Mouse (Mus musculus) liver, embryonic 12.5 days (tissue): ENCODE measurements around the gene Ak1. TPM values are rescaled to one million over a fixed set of nuclear protein-coding genes. Genes with fewer than 3 reads are reported as not detected.

ENCODE experiments used
- ATAC-seq: fragments of 200-750 bp; cut with Nextera tagmentation; 2 replicates; pipeline ENCODE4 v1.8.0; 2017; ENCODE audit warnings: moderate number of reproducible peaks, mild to moderate bottlenecking, moderate library complexity
- H3K27ac ChIP-seq: fragments of 300-500 bp; sonication (generic); 2 replicates; pipeline ENCODE4 v1.5.1; 2016; ENCODE audit warnings: mild to moderate bottlenecking
- H3K27me3 ChIP-seq: fragments of 300-500 bp; sonication (generic); replicated peaks from 2 replicates; pipeline ENCODE4 v1.6.1; 2016; ENCODE audit warnings: mild to moderate bottlenecking, moderate library complexity
- H3K36me3 ChIP-seq: fragments of 300-500 bp; sonication (generic); 2 replicates; pipeline ENCODE4 v1.6.1; 2016; ENCODE audit warnings: mild to moderate bottlenecking, moderate library complexity
- H3K4me1 ChIP-seq: fragments of 300-500 bp; sonication (generic); 2 replicates; pipeline ENCODE4 v1.6.1; 2016
- H3K4me2 ChIP-seq: fragments of 300-500 bp; sonication (generic); 2 replicates; pipeline ENCODE4 v1.6.1; 2016; ENCODE audit warnings: mild to moderate bottlenecking, moderate library complexity
- H3K4me3 ChIP-seq: fragments of 300-500 bp; sonication (generic); 2 replicates; pipeline ENCODE4 v1.5.1; 2016; ENCODE audit warnings: mild to moderate bottlenecking, moderate library complexity
- H3K9ac ChIP-seq: fragments of 300-500 bp; sonication (generic); 2 replicates; pipeline ENCODE4 v1.6.1; 2016; ENCODE audit warnings: mild to moderate bottlenecking, moderate library complexity
- H3K9me3 ChIP-seq: fragments of 300-500 bp; sonication (generic); replicated peaks from 2 replicates; pipeline ENCODE4 v1.6.1; 2016; ENCODE audit warnings: mild to moderate bottlenecking, moderate library complexity
- WGBS: fragments of 180-500 bp; shearing (Covaris S2); methylation state at CpG from one replicate; pipeline ENCODE4 v1.1.7; 2016; ENCODE audit not compliant: insufficient replicate concordance; 5-methylcytosine and 5-hydroxymethylcytosine counted together
- polyA plus RNA-seq: library from polyadenylated mRNA; unstranded; fragments of >200 nt; fragmentation: Nextera tagmentation; extraction: Ambion mirVana; gene quantifications from 2 replicates; pipeline ENCODE4 v1.2.1, GENCODE M21; 2016

The Ak1 gene
- polyA plus RNA-seq, 1 experiment from 2014 or later: 2.6 TPM

DNA sequence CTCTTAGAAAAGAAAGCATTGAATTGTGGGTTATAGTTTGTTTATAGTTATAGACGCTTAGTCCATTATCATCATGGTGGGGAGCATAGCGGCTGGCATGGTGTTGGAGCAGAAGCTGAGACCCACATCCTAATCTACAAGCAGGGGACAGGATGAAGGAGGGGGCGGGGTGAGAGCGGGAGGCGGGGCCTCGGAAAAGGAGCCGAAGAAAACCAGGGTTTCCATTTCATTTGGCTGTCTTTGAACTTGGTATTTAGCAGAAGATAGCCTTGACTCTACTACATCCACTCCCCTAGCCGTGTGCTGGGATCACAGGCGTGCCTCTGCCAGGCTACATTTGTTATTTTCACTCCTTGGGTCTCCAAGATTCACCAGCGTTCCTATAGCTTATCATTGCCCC lies 16.9 kb upstream of the Ak1 start:
- Histone ChIP-seq H3K9me3 (no peaks in the 10 kb centered on the region), H3K4me2 (peak overlapping the region; percentile 50), H3K27ac (no peak overlapping the region), H3K4me3 (peak overlapping the region; percentile 25; the same call in 1 of the 2 replicates), H3K27me3 (no peaks in the 10 kb centered on the region), H3K9ac (no peak overlapping the region; the same call in 1 of the 2 replicates), H3K4me1 (peaks cover 74% of the 10 kb centered on the region), H3K36me3 (peaks cover 4% of the 10 kb centered on the region; the same call in 1 of the 2 replicates)
- WGBS: 25% methylated on average over 10 of the region's 10 CpGs
- ATAC-seq: no peak

DNA sequence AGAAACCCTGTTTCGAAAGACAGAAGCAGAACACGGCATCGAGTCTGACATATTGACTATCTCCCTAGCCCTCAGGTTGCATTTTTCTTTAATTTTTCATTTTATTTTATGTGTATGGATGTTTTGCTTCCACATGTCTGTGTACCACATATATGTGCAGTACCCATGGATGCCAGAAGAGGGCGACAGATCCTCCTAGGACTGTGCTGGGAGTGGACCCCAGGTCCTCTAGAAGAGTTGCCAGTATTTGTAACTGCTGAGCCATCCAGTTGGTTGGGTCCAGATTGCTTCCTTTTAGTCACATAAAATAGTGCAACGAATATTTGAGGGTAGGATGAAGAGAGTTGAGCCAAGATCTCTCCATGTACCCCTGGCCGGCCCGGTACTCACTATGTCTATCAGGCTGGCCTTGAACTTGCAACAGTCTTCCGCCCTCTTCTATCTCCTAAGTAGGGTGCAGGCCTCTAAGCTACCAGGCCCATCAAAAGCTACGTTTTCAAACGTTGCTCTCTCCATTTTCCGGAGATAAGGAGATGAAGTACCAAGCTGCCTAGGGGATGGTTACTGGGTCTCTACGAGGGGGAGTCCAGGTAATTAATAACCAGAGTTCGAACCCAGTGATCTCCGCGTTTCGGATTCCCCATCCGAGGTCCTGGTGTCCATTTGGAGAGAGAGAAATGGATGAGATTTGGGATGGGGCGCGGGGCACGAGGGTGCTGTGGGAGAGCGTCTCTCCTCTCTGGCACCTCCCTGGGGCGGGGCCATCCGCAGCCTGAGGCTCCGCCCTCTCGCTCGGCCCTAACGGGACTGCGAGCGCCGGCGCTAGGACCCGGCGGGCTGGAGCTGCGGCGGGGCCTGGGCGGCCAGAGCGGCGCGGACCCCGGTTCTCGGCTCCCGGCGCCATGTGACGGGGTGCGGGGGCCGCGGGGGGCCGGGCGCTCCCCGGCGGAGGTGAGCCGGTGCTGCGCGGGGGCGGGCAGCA lies 15.1 kb upstream of the Ak1 start:
- Histone ChIP-seq H3K9me3 (no peaks in the 10 kb centered on the region), H3K9ac (peak overlapping the region; percentile 77), H3K27me3 (no peaks in the 10 kb centered on the region), H3K27ac (peak overlapping the region; percentile 83), H3K36me3 (no peaks in the 10 kb centered on the region), H3K4me2 (peak overlapping the region; percentile 98), H3K4me1 (peaks cover 82% of the 10 kb centered on the region), H3K4me3 (peak overlapping the region; percentile 73)
- ATAC-seq: peak; percentile 76
- WGBS: 10% methylated on average over 52 of the region's 55 CpGs

DNA sequence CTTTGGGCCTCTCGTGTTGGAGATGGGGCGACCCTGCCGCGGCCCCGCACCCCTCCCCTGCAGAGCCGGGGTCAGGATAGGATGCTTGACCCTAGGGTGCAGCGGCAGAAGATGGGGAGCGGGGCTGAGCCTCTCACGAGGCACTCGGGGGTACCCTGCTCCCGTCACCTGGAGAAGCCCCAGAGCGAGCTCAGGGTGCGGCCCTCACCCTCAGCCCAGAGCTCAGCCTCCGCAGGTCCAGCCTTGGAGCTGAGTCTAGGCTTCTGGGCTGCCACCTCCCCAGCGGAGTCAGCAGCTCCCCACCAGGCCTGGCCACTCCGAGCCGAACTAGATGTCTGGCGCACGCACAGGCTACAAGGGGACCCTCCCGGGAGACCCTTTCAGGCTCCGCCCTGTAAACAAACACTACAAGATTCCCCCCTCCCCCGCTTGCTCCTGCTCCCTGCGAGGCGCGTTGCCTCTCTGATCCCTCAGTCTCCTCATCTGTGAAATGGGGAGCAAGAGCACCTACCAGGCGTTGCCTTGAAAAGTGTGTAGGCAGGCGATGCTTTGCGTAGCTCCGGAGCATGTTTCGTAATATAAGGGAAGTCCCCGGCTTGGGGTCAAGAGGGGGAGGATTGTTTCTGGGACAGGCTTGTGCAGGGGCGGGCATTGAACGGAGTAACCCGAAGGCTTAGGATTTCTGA lies 14.2 kb upstream of the Ak1 start:
- peak; percentile 19 for ATAC-seq
- Histone ChIP-seq H3K36me3 (peaks cover 5% of the 10 kb centered on the region), H3K27me3 (no peaks in the 10 kb centered on the region), H3K9ac (peak overlapping the region; percentile 77), H3K4me1 (peaks cover 82% of the 10 kb centered on the region), H3K4me2 (peak overlapping the region; percentile 98), H3K4me3 (peak overlapping the region; percentile 73), H3K27ac (peak overlapping the region; percentile 83), H3K9me3 (no peaks in the 10 kb centered on the region)
- WGBS: 1% methylated on average over 34 of the region's 34 CpGs

DNA sequence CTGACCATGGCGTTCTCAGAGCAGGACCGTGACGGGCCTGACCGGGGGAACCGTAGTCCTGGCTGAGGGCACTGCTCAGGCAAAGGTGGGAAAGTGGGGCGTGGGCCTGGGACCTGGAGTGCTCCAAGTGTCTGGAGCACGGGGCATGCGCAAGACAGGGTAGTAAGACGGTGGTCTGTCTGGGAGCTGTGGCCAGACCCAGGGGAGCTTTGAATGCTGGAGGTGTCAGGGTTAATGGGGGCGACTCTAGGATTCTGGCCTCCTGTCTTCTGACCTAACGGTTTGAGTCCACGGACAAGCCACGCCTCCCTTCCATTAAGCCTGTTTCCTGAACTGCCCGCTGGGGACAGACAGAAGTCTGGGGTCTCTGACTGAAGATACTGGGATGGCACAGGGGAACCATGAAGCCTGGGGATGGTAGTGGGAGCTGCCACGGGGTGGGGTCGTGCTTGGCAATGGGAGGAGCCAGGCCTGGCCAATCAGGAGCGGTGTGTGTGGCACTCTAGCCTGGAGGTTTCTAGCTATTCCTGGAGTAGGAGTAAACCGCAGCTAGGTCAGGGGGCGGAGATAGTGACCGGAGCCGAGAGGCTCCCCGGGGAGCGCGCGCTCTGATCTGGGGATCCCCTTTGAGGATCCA lies 13.3 kb upstream of the Ak1 start:
- no peaks in the 10 kb centered on the region for H3K9me3 ChIP-seq
- H3K4me1 ChIP-seq: peaks cover 80% of the 10 kb centered on the region
- peaks cover 13% of the 10 kb centered on the region for H3K36me3 ChIP-seq
- peak overlapping the region; percentile 83 for H3K27ac ChIP-seq
- peak overlapping the region; percentile 73 for H3K4me3 ChIP-seq
- 2% methylated on average over 25 of the region's 25 CpGs for WGBS
- peak overlapping the region; percentile 98 for H3K4me2 ChIP-seq
- H3K27me3 ChIP-seq: no peaks in the 10 kb centered on the region
- peak; percentile 78 for ATAC-seq
- H3K9ac ChIP-seq: peak overlapping the region; percentile 77

DNA sequence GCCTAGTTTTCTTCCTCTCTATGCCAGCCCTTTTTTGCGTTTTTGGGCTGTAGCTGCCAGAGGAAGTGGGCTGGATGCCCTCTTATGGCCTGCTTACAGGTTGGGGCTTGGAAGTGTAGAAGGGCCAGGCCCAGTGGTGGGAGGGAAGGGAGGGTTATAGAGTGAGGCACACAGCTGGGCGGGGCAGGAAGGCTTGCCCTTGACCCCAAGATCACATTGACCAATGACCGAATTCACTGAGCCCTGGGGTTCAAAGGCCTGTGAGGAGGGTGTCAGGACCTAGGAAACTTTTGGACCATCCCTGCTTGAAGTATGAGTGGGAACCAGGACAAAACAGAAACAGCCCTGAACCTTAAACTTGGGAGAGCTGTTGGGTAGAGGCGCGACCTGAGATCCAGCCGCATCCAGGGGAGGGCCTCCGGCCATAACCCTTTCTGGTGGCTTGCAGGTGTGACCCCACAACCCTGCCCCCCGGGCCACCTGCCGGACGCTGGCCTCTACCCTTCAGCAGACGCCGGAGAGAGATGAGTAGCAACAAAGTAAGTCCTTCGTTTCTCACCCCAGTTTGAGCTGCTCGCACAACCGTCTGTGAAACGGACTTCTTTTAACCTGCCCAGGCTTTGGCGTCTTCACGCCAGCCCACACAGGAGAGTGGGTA lies 12.7 kb upstream of the Ak1 start:
- H3K27ac ChIP-seq: peak overlapping the region; percentile 83
- peak; percentile 60 for ATAC-seq
- H3K36me3 ChIP-seq: peaks cover 19% of the 10 kb centered on the region
- peak overlapping the region; percentile 77 for H3K9ac ChIP-seq
- H3K27me3 ChIP-seq: no peaks in the 10 kb centered on the region
- H3K4me3 ChIP-seq: peak overlapping the region; percentile 73
- H3K4me1 ChIP-seq: peaks cover 80% of the 10 kb centered on the region
- H3K4me2 ChIP-seq: peak overlapping the region; percentile 98
- WGBS: 40% methylated on average over 18 of the region's 18 CpGs
- H3K9me3 ChIP-seq: no peaks in the 10 kb centered on the region

DNA sequence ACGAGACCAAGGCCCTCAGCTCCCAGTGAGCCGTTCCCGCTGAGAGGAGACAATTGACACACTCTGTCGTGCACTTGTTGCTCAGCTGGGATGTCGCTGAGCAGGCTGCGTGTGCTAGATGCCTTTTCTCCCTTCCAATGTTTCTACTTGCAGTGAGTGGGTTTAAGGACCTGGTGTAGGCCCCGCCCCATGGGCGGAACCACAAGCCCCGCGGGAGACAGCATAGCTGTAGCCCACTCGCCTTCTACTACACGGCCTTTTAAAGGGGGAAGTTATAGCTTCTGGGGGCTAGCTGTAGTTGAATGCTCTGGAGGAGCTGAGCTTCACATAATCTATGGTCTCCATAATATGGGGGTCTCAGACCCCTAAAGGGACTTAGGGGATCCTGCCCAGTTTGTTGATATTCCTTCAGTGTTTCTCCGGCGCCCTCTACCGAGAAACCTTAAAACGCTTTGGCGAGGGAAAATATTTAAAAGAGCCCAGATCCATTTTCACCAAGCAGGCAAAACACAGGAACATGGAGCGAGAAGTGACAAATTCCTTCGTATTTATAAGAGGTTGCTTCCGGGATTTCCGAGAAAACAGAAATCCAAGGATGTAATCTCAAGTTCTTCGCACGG lies 10.8 kb upstream of the Ak1 start:
- ATAC-seq: no peak
- H3K4me3 ChIP-seq: peak overlapping the region; percentile 55
- 15% methylated on average over 23 of the region's 23 CpGs for WGBS
- no peaks in the 10 kb centered on the region for H3K27me3 ChIP-seq
- no peaks in the 10 kb centered on the region for H3K9me3 ChIP-seq
- peak overlapping the region; percentile 50 for H3K27ac ChIP-seq
- H3K4me2 ChIP-seq: peak overlapping the region; percentile 98
- H3K9ac ChIP-seq: peak overlapping the region; percentile 63
- H3K4me1 ChIP-seq: peaks cover 68% of the 10 kb centered on the region
- peaks cover 33% of the 10 kb centered on the region for H3K36me3 ChIP-seq

DNA sequence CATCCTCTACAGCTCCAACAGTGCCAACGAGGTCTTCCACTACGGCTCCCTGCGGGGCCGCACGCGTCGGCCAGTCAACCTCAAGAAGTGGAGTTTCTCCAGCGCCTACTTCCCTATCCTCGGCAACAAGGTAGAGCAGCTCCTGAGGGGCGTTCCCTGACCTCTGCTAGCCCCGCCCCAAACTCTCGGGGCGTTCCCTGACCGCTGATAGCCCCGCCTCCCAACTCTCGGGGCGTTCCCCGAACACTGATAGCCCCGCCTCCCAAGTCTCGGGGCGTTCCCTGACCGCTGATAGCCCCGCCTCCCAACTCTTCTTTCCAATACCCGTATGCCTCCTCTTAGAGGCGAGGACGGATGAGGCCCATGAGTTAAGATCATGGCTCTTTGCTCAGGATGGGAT lies 9.3 kb upstream of the Ak1 start:
- Histone ChIP-seq H3K4me3 (no peak overlapping the region), H3K36me3 (peaks cover 41% of the 10 kb centered on the region), H3K4me2 (peak overlapping the region; percentile 30), H3K27ac (0 out of 2 replicates have a peak overlapping the region, but pooled peaks have one; percentile 50), H3K9ac (no peak overlapping the region), H3K9me3 (no peaks in the 10 kb centered on the region), H3K27me3 (no peaks in the 10 kb centered on the region), H3K4me1 (peaks cover 53% of the 10 kb centered on the region)
- no peak for ATAC-seq
- WGBS: 66% methylated on average over 26 of the region's 26 CpGs

DNA sequence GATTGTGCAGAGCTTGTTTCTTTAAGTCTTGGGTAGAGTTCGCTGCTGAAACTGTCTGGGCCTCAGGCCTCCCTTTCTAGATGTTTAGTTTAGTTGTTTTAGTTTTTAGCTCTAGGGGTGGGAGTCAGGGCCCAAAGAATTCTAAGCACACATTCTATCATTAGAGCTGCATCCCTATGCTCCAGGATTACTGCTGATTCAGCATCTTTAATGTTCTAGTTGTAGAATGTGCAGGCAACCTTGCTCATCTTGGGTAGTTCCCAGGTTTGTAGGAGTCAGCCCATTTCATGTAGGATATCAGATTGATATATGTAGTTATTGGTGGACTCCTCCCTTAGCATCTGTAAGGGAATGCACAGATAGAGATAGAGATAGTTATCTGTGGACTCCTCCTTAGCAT lies 4.4 kb upstream of the Ak1 start:
- Histone ChIP-seq H3K36me3 (peaks cover 68% of the 10 kb centered on the region), H3K9me3 (0 out of 2 replicates have a peak, but pooled peaks cover 4% of the 10 kb centered on the region), H3K27me3 (no peaks in the 10 kb centered on the region), H3K4me1 (peaks cover 33% of the 10 kb centered on the region), H3K4me3 (no peak overlapping the region), H3K9ac (no peak overlapping the region), H3K4me2 (no peak overlapping the region), H3K27ac (no peak overlapping the region)
- 83% methylated on average over 1 of the region's 1 CpGs for WGBS
- ATAC-seq: no peak

DNA sequence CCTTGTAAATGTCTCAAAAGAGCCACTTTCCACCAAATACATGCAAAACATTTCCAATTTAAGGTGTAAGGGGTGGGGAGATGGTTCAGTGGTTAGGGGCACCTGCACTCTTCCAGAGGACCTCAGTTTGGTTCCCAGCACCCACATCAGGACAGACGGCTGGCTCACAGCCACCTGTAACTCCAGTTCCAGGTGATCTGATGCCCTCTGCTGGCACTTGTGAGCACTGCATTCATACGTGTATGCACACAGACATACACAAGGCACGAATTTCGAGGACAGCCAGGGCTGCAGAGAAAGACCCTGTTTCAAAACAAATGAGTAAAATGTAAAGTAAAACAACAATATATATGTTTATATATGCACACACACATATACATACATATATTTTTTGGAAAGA lies 4.0 kb upstream of the Ak1 start:
- H3K27ac ChIP-seq: no peak overlapping the region
- H3K4me2 ChIP-seq: no peak overlapping the region
- H3K4me3 ChIP-seq: no peak overlapping the region
- no peak for ATAC-seq
- H3K27me3 ChIP-seq: no peaks in the 10 kb centered on the region
- no peak overlapping the region for H3K9ac ChIP-seq
- peaks cover 28% of the 10 kb centered on the region for H3K4me1 ChIP-seq
- 0 out of 2 replicates have a peak, but pooled peaks cover 4% of the 10 kb centered on the region for H3K9me3 ChIP-seq
- 90% methylated on average over 4 of the region's 4 CpGs for WGBS
- peaks cover 63% of the 10 kb centered on the region for H3K36me3 ChIP-seq

DNA sequence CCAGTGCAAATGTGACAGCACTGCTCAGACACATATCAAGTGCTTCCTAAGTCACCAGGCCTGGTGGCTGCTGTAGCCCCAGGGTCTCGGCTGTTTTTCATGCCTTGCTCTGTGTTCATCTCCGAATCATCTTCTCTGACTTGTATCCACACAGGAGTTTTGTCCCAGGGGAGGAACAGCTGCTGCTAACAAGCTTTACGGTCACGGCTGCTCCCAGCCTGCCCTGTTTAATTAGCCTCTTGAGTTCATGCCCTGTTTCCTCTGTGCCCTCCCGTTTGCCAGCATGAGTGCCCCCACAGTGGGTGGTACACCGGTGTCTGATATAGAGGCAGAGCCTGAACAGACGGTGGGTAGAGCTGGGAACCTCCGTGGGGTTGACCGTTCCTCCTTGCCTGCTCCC lies 3.5 kb upstream of the Ak1 start:
- H3K4me2 ChIP-seq: no peak overlapping the region
- H3K4me3 ChIP-seq: no peak overlapping the region
- H3K27me3 ChIP-seq: no peaks in the 10 kb centered on the region
- peaks cover 59% of the 10 kb centered on the region for H3K36me3 ChIP-seq
- peaks cover 28% of the 10 kb centered on the region for H3K4me1 ChIP-seq
- 0 out of 2 replicates have a peak, but pooled peaks cover 4% of the 10 kb centered on the region for H3K9me3 ChIP-seq
- no peak for ATAC-seq
- no peak overlapping the region for H3K9ac ChIP-seq
- WGBS: 85% methylated on average over 9 of the region's 9 CpGs
- H3K27ac ChIP-seq: no peak overlapping the region
